Mouse (Mus musculus) embryonic facial prominence, embryonic 12.5 days (tissue): Measurements from ENCODE around the gene Gm5150. TPM values are rescaled to one million over a fixed set of nuclear protein-coding genes. Genes with fewer than 3 reads are reported as not detected.

Experiments
- microRNA-seq: library from miRNA; unstranded; fragments of <30 nt; microRNA quantifications from one replicate; pipeline ENCODE4, GENCODE M21; 2017
- polyA plus RNA-seq: library from polyadenylated mRNA; unstranded; fragments of >200 nt; fragmentation: Nextera tagmentation; extraction: Ambion mirVana; gene quantifications from 2 replicates; pipeline ENCODE4 v1.2.1, GENCODE M21; 2016

Gene Gm5150
- polyA plus RNA-seq, 1 experiment from 2014 or later = not detected

Small RNAs within 50 kb of the gene (microRNA-seq; reads per million reads assigned to microRNA genes)
- not detected for gene Gm24694

Other genes with a start within 250 kb of the Gm5150 start
- gene Sirpb1c, start 157.9 kb downstream of the Gm5150 start, polyA plus RNA-seq = not detected in 2 replicates